Mouse (Mus musculus) spleen, adult 2 months (tissue): ENCODE data around the gene Lactbl1. TPM values are rescaled to one million over a fixed set of nuclear protein-coding genes. Genes with fewer than 3 reads are reported as not detected.
A peak's percentile ranks its signal among the peaks of the same experiment; 100 is the strongest.

Experiments used
- DNase-seq, 2 experiments: peaks; one replicate each; pipeline versions ENCODE4 v3.0.0 to v3.0.0-alpha.2; 2012 to 2021; ENCODE audit warnings: low spot score in 2 of 2, low read depth in 1 of 2
- H3K27ac ChIP-seq: fragments of 200-500 bp; 2 replicates; pipeline ENCODE4 v1.5.1; 2012; ENCODE audit warnings: low read length, inconsistent platforms; ENCODE audit not compliant: insufficient read depth
- H3K27me3 ChIP-seq: fragments of 200-500 bp; 2 replicates; pipeline ENCODE4 v1.6.1; 2012; ENCODE audit warnings: mild to moderate bottlenecking, moderate library complexity, low read length, inconsistent platforms; ENCODE audit not compliant: control insufficient read depth, insufficient read depth
- H3K36me3 ChIP-seq: fragments of 200-500 bp; 2 replicates; pipeline ENCODE4 v1.6.1; 2012; ENCODE audit warnings: mild to moderate bottlenecking, low read length, inconsistent platforms; ENCODE audit not compliant: control insufficient read depth, insufficient read depth
- H3K4me1 ChIP-seq: fragments of 200-500 bp; 2 replicates; pipeline ENCODE4 v1.6.1; 2011; ENCODE audit warnings: inconsistent platforms; ENCODE audit not compliant: control insufficient read depth, insufficient read depth, insufficient read length
- H3K4me3 ChIP-seq: fragments of 200-500 bp; 2 replicates; pipeline ENCODE4 v1.5.1; 2011; ENCODE audit warnings: mild to moderate bottlenecking, inconsistent platforms; ENCODE audit not compliant: insufficient read depth, insufficient read length; ENCODE audit errors: extremely low read depth
- CTCF ChIP-seq: fragments of 200-500 bp; IDR thresholded peaks from 2 replicates; pipeline ENCODE4 v1.5.1; 2011; ENCODE audit warnings: mild to moderate bottlenecking, inconsistent platforms; ENCODE audit not compliant: insufficient read depth, insufficient read length, insufficient replicate concordance; ENCODE audit errors: extremely low read depth
- POLR2A ChIP-seq: fragments of 200-500 bp; IDR thresholded peaks from 2 replicates; pipeline ENCODE4 v1.6.1; 2011; ENCODE audit warnings: low read depth, low read length, inconsistent platforms
- WGBS: fragments of 180-500 bp; shearing (Covaris S2); methylation state at CpG from one replicate; pipeline ENCODE4 v1.1.7; 2018; 5-methylcytosine and 5-hydroxymethylcytosine counted together
- polyA plus RNA-seq: library from polyadenylated mRNA; depleted of rRNA; stranded (reverse); fragments of >200 nt; gene quantifications from 2 replicates; pipeline ENCODE4 v1.2.3, GENCODE M21; 2012; rRNA removed

Lactbl1 gene
- polyA plus RNA-seq, 1 experiment: 0.49 TPM

DNA sequence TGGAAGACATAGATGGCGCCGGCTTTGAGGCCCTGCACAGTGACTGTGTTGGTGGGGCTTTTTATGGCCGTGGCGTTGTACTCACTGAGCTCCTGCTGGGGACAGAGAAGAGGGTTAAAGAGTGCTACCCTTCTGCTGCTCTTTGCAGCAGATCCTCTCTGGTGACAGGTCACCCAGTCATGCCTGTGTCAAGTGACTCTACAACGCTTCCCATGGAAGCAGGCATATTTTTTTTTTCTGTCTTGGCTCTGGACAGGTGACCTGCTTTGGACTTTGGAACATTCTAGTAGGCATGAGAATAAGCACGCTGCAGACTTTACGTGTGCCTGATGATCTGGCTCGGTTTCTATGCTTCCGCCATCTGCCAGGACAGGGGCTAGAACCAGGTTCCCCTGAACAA lies 53.0 kb downstream of the Lactbl1 start:
- no peaks in the 10 kb centered on the region for H3K36me3 ChIP-seq
- no peaks in the 10 kb centered on the region for H3K27me3 ChIP-seq
- H3K4me3 ChIP-seq: no peak overlapping the region
- no peaks in the 10 kb centered on the region for H3K4me1 ChIP-seq
- H3K27ac ChIP-seq: no peak overlapping the region
- TF ChIP-seq CTCF: no peak
- TF ChIP-seq POLR2A: no peak
- no peak for DNase-seq
- 96% methylated on average over 9 of the region's 9 CpGs for WGBS

DNA sequence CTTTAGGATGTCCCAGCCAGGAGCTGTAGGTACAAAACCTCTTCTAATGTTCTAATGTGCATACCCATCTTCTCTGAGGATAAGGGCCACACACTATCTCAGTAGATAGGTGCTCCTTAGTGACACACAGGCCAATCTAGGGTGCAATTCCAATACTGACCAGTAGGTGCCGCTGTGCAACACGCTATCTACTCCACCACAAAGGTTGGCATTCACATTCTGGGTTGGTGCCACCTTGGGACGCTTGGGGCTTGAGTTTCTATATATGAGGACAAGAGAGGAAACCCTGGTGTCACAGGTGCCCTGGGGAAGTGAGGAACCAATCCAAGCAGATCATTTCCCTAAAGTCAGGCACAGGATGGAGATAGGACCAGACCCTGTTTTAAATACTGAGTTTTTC lies 56.1 kb downstream of the Lactbl1 start:
- TF ChIP-seq POLR2A: no peak
- TF ChIP-seq CTCF: peak; percentile 82; the same call in 1 of the 2 replicates
- no peaks in the 10 kb centered on the region for H3K27me3 ChIP-seq
- WGBS: 3% methylated on average over 3 of the region's 3 CpGs

DNA sequence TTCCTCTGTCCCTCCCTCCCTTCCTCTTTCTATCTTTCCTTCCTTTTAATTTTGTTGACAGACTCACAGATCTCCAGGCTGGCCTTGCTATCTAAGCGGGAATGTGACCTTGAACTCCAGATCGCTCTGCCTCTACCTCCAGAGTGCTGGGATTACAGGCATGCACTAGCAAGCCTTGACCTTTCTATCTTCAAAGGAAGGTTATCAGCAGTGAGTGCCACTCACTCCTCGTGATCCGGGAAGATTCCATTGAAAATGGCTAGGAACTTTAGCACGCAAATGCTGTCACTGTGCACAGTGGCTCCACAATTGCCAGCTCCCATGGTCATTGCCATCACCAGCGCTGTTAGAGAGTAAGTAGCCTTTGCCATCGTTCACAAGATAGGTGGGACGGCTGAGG lies 56.8 kb downstream of the Lactbl1 start:
- no peaks in the 10 kb centered on the region for H3K27me3 ChIP-seq
- no peaks in the 10 kb centered on the region for H3K4me1 ChIP-seq
- H3K27ac ChIP-seq: no peak overlapping the region
- TF ChIP-seq CTCF (no peak), POLR2A (no peak)
- 92% methylated on average over 8 of the region's 8 CpGs for WGBS
- no peak overlapping the region for H3K4me3 ChIP-seq
- DNase-seq: no peak
- no peaks in the 10 kb centered on the region for H3K36me3 ChIP-seq

More for the DNA sequence above, 56.1 kb downstream of the Lactbl1 start:
- Histone ChIP-seq H3K4me3 (no peak overlapping the region), H3K27ac (no peak overlapping the region), H3K36me3 (no peaks in the 10 kb centered on the region), H3K4me1 (no peaks in the 10 kb centered on the region)
- peak; percentile 29 to 56 for DNase-seq

GRCm38 (mm10) chr4:136680641-136681040 lies 58.2 kb downstream of the Lactbl1 start:
- H3K36me3 ChIP-seq: no peaks in the 10 kb centered on the region
- H3K4me3 ChIP-seq: no peak overlapping the region
- 88% methylated on average over 14 of the region's 14 CpGs for WGBS
- no peak overlapping the region for H3K27ac ChIP-seq
- H3K4me1 ChIP-seq: no peaks in the 10 kb centered on the region
- DNase-seq: no peak
- TF ChIP-seq POLR2A (no peak), CTCF (no peak)
- no peaks in the 10 kb centered on the region for H3K27me3 ChIP-seq

DNA sequence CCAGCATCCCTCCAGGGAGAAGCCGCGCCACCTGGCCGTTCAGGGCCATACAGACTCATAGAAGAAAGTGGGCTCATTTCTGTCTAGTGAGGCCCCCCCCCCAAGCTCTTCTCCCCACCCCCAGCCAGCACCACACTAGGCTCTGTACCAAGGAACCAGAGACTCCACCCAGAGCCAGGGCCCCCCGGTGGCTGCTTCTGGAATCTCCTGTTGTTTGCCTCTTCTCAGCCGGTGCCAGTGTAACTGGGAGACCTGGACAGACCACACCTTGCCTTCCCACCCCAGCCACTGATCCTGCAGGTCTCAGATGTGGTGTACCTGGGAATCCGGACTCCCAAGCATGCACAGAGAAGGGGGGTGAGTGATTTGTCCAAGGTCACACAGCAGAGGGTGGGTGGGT lies 62.1 kb downstream of the Lactbl1 start:
- no peaks in the 10 kb centered on the region for H3K27me3 ChIP-seq
- no peaks in the 10 kb centered on the region for H3K4me1 ChIP-seq
- TF ChIP-seq CTCF: no peak
- TF ChIP-seq POLR2A: no peak
- whole genome bisulfite sequencing: 87% methylated on average over 6 of the region's 6 CpGs
- H3K36me3 ChIP-seq: no peaks in the 10 kb centered on the region
- no peak for DNase-seq
- no peak overlapping the region for H3K4me3 ChIP-seq
- no peak overlapping the region for H3K27ac ChIP-seq

DNA sequence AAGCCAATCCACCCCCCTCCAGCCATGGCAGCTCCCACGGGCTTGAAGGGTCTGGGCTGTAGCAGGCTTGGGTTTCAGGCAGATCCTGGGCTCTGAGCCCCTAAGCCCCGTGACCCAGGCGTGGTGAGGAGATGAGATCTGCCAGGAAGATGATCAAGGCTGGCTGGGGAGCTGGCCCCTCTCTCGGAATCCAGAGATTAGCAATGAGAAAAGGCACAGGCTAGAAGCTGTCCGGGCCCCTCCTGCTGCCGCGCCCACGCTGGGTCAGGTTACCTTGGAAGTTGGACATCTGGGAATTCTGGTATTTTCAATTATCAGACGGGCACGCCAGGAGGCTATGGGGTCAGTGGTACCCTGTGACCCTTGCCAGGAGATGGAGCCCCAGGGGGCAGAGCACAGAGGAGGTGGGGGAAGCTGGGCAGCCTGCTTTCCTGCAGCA lies 63.0 kb downstream of the Lactbl1 start:
- DNase-seq: no peak
- H3K27ac ChIP-seq: no peak overlapping the region
- H3K4me1 ChIP-seq: no peaks in the 10 kb centered on the region
- H3K27me3 ChIP-seq: no peaks in the 10 kb centered on the region
- 88% methylated on average over 10 of the region's 10 CpGs for WGBS
- TF ChIP-seq POLR2A: no peak
- H3K4me3 ChIP-seq: no peak overlapping the region
- no peaks in the 10 kb centered on the region for H3K36me3 ChIP-seq

GRCm38 (mm10) chr4:136688113-136688512 lies 65.7 kb downstream of the Lactbl1 start:
- no peak overlapping the region for H3K27ac ChIP-seq
- H3K4me1 ChIP-seq: no peaks in the 10 kb centered on the region
- no peak overlapping the region for H3K4me3 ChIP-seq
- 67% methylated on average over 4 of the region's 4 CpGs for WGBS
- DNase-seq: no peak
- TF ChIP-seq POLR2A: no peak
- TF ChIP-seq CTCF: no peak
- no peaks in the 10 kb centered on the region for H3K27me3 ChIP-seq
- H3K36me3 ChIP-seq: no peaks in the 10 kb centered on the region

Other genes starting within 250 kb of the Lactbl1 start
- 0.04 TPM in 1 of 2 replicates, not detected in the other for gene Htr1d, start 199.1 kb upstream of the Lactbl1 start, polyA plus RNA-seq
- gene 6030445D17Rik, start 160.4 kb upstream of the Lactbl1 start, polyA plus RNA-seq: 0.16 and 0.31 TPM in 2 replicates
- 1.9 and 2.9 TPM in 2 replicates for gene Luzp1, start 152.9 kb upstream of the Lactbl1 start, polyA plus RNA-seq
- 19.0 and 20.1 TPM in 2 replicates for gene Kdm1a, start 19.9 kb upstream of the Lactbl1 start, polyA plus RNA-seq
- not detected in 2 replicates for gene Tex46, start 12.2 kb upstream of the Lactbl1 start, polyA plus RNA-seq
- gene Ephb2, start 213.4 kb downstream of the Lactbl1 start, polyA plus RNA-seq: 2.7 and 6.1 TPM in 2 replicates